Mouse (Mus musculus) intestine, embryonic 14.5 days (tissue): Measurements from ENCODE around the gene Vill. TPM values are rescaled to one million over a fixed set of nuclear protein-coding genes. Genes with fewer than 3 reads are reported as not detected.

Source experiments
- ATAC-seq: fragments of 200-750 bp; cut with Nextera tagmentation; replicated peaks from 2 replicates; pipeline ENCODE4 v1.8.0; 2017; ENCODE audit warnings: low read depth, moderate number of reproducible peaks, moderate TSS enrichment, moderate library complexity; ENCODE audit not compliant: low FRiP score, low TSS enrichment
- DNase-seq: peaks from one replicate; pipeline ENCODE4 v3.0.0-alpha.2; 2018; ENCODE audit warnings: low spot score
- H3K27ac ChIP-seq: fragments of 300-500 bp; sonication (generic); 2 replicates; pipeline ENCODE4 v1.5.1; 2014; ENCODE audit warnings: low read depth, mild to moderate bottlenecking, control low read depth
- H3K27me3 ChIP-seq: fragments of 300-500 bp; sonication (generic); replicated peaks from 2 replicates; pipeline ENCODE4 v1.6.1; 2014; ENCODE audit warnings: low read length, control low read depth; ENCODE audit not compliant: control insufficient read depth, insufficient read depth
- H3K36me3 ChIP-seq: fragments of 300-500 bp; sonication (generic); 2 replicates; pipeline ENCODE4 v1.6.1; 2014; ENCODE audit warnings: low read length, control low read depth; ENCODE audit not compliant: control insufficient read depth, insufficient read depth
- H3K4me1 ChIP-seq: fragments of 300-500 bp; sonication (generic); replicated peaks from 2 replicates; pipeline ENCODE4 v1.6.1; 2014; ENCODE audit warnings: low read length, control low read depth, mixed read lengths; ENCODE audit not compliant: control insufficient read depth, insufficient read depth
- H3K4me2 ChIP-seq: fragments of 300-500 bp; sonication (generic); 2 replicates; pipeline ENCODE4 v1.6.1; 2014; ENCODE audit warnings: low read length
- H3K4me3 ChIP-seq: fragments of 300-500 bp; sonication (generic); 2 replicates; pipeline ENCODE4 v1.5.1; 2014; ENCODE audit warnings: low read depth, low read length, control low read depth, mixed read lengths
- H3K9ac ChIP-seq: fragments of 300-500 bp; sonication (generic); 2 replicates; pipeline ENCODE4 v1.6.1; 2014; ENCODE audit warnings: mild to moderate bottlenecking, low read length
- H3K9me3 ChIP-seq: fragments of 300-500 bp; sonication (generic); 2 replicates; pipeline ENCODE4 v1.6.1; 2016; ENCODE audit warnings: low read length, control low read depth; ENCODE audit not compliant: control insufficient read depth
- WGBS: fragments of 180-500 bp; shearing (Covaris S2); extraction: QIAGEN DNeasy Blood & Tissue Kit; methylation state at CpG from one replicate; pipeline ENCODE4 v1.1.7; 2014; 5-methylcytosine and 5-hydroxymethylcytosine counted together
- polyA plus RNA-seq: library from polyadenylated mRNA; unstranded; fragments of >200 nt; fragmentation: Nextera tagmentation; extraction: Ambion mirVana; gene quantifications from 2 replicates; pipeline ENCODE4 v1.2.1, GENCODE M21; 2014

Vill gene
- polyA plus RNA-seq, 1 experiment from 2014 or later, result 27.4 TPM

GRCm38 (mm10) chr9:119040101-119040775 is 12.3 kb upstream of the Vill start:
- WGBS, result 91% methylated on average over 15 of the region's 15 CpGs

GRCm38 (mm10) chr9:119048182-119048903 is 4.2 kb upstream of the Vill start:
- H3K27ac ChIP-seq, result no peak overlapping the region
- H3K9me3 ChIP-seq, result no peaks in the 10 kb centered on the region
- peaks cover 14% of the 10 kb centered on the region for H3K4me1 ChIP-seq
- no peak overlapping the region for H3K4me3 ChIP-seq
- WGBS, result 60% methylated on average over 11 of the region's 11 CpGs
- ATAC-seq (no peak), DNase-seq (no peak)
- no peaks in the 10 kb centered on the region for H3K27me3 ChIP-seq
- no peak overlapping the region for H3K9ac ChIP-seq
- H3K36me3 ChIP-seq, result no peaks in the 10 kb centered on the region
- H3K4me2 ChIP-seq, result no peak overlapping the region

More at GRCm38 (mm10) chr9:119040101-119040775, 12.3 kb upstream of the Vill start:
- Histone ChIP-seq H3K27ac (no peak overlapping the region), H3K4me3 (no peak overlapping the region), H3K27me3 (no peaks in the 10 kb centered on the region), H3K4me1 (peaks cover 11% of the 10 kb centered on the region), H3K9ac (no peak overlapping the region), H3K9me3 (no peaks in the 10 kb centered on the region), H3K4me2 (no peak overlapping the region), H3K36me3 (peaks cover 41% of the 10 kb centered on the region)
- DNase-seq (no peak), ATAC-seq (no peak)

- Histone ChIP-seq H3K9ac (no peak overlapping the region), H3K4me3 (no peak overlapping the region), H3K27me3 (no peaks in the 10 kb centered on the region), H3K4me2 (no peak overlapping the region), H3K36me3 (no peaks in the 10 kb centered on the region), H3K27ac (no peak overlapping the region), H3K4me1 (peaks cover 14% of the 10 kb centered on the region), H3K9me3 (no peaks in the 10 kb centered on the region)
- no peak for ATAC-seq
- WGBS, result 69% methylated on average over 2 of the region's 2 CpGs
- DNase-seq, result no peak
Observed at GRCm38 (mm10) chr9:119051158-119051557, 1.4 kb upstream of the Vill start.

- ATAC-seq (no peak), DNase-seq (no peak)
- peak overlapping the region; percentile 3; the same call in 1 of the 2 replicates for H3K4me2 ChIP-seq
- no peak overlapping the region for H3K9ac ChIP-seq
- peaks cover 14% of the 10 kb centered on the region for H3K4me1 ChIP-seq
- no peaks in the 10 kb centered on the region for H3K27me3 ChIP-seq
- WGBS, result 74% methylated on average over 9 of the region's 9 CpGs
- H3K9me3 ChIP-seq, result no peaks in the 10 kb centered on the region
- no peak overlapping the region for H3K27ac ChIP-seq
- no peak overlapping the region for H3K4me3 ChIP-seq
- no peaks in the 10 kb centered on the region for H3K36me3 ChIP-seq
Observed at GRCm38 (mm10) chr9:119053964-119054576, 1.5 kb downstream of the Vill start.

- no peaks in the 10 kb centered on the region for H3K9me3 ChIP-seq
- DNase-seq (no peak), ATAC-seq (no peak)
- H3K27me3 ChIP-seq, result no peaks in the 10 kb centered on the region
- H3K27ac ChIP-seq, result no peak overlapping the region
- no peak overlapping the region for H3K9ac ChIP-seq
- H3K4me3 ChIP-seq, result no peak overlapping the region
- peaks cover 14% of the 10 kb centered on the region for H3K4me1 ChIP-seq
- 86% methylated on average over 4 of the region's 4 CpGs for WGBS
- H3K4me2 ChIP-seq, result no peak overlapping the region
- H3K36me3 ChIP-seq, result no peaks in the 10 kb centered on the region
Observed at GRCm38 (mm10) chr9:119055336-119055735, 2.8 kb downstream of the Vill start.

- H3K4me2 ChIP-seq, result no peak overlapping the region
- no peaks in the 10 kb centered on the region for H3K9me3 ChIP-seq
- H3K4me3 ChIP-seq, result no peak overlapping the region
- ATAC-seq (no peak), DNase-seq (no peak)
- no peak overlapping the region for H3K27ac ChIP-seq
- H3K4me1 ChIP-seq, result 0 out of 2 replicates have a peak, but pooled peaks cover under 1% of the 10 kb centered on the region
- 73% methylated on average over 7 of the region's 7 CpGs for WGBS
- H3K9ac ChIP-seq, result no peak overlapping the region
- no peaks in the 10 kb centered on the region for H3K36me3 ChIP-seq
- H3K27me3 ChIP-seq, result no peaks in the 10 kb centered on the region
Observed at GRCm38 (mm10) chr9:119058245-119058644, 5.7 kb downstream of the Vill start.

GRCm38 (mm10) chr9:119060701-119061100 is 8.1 kb downstream of the Vill start:
- DNase-seq (no peak), ATAC-seq (no peak)
- H3K4me2 ChIP-seq, result no peak overlapping the region
- no peaks in the 10 kb centered on the region for H3K36me3 ChIP-seq
- no peak overlapping the region for H3K9ac ChIP-seq
- no peaks in the 10 kb centered on the region for H3K27me3 ChIP-seq
- no peak overlapping the region for H3K4me3 ChIP-seq
- H3K9me3 ChIP-seq, result no peaks in the 10 kb centered on the region
- WGBS, result 88% methylated on average over 10 of the region's 10 CpGs
- H3K4me1 ChIP-seq, result 0 out of 2 replicates have a peak, but pooled peaks cover 8% of the 10 kb centered on the region
- H3K27ac ChIP-seq, result no peak overlapping the region

GRCm38 (mm10) chr9:119063036-119063644 is 10.6 kb downstream of the Vill start:
- Histone ChIP-seq H3K9ac (no peak overlapping the region), H3K9me3 (no peaks in the 10 kb centered on the region), H3K27ac (no peak overlapping the region), H3K4me3 (no peak overlapping the region), H3K36me3 (no peaks in the 10 kb centered on the region), H3K4me1 (0 out of 2 replicates have a peak, but pooled peaks cover 8% of the 10 kb centered on the region), H3K27me3 (no peaks in the 10 kb centered on the region), H3K4me2 (peak overlapping the region; percentile 22; the same call in 1 of the 2 replicates)
- ATAC-seq (no peak), DNase-seq (no peak)
- WGBS, result 32% methylated on average over 19 of the region's 19 CpGs
